Mouse (Mus musculus) neural tube, embryonic 14.5 days (tissue): ENCODE data around the gene Tubb1. TPM values are rescaled to one million over a fixed set of nuclear protein-coding genes. Genes with fewer than 3 reads are reported as not detected.

Source experiments
- polyA plus RNA-seq: library from polyadenylated mRNA; unstranded; fragments of >200 nt; fragmentation: Nextera tagmentation; extraction: Ambion mirVana; gene quantifications from 2 replicates; pipeline ENCODE4 v1.2.1, GENCODE M21; 2014

Tubb1 gene
- polyA plus RNA-seq, 1 experiment from 2014 or later: 0.19 TPM

Other genes starting within 250 kb of the Tubb1 start
- 1,718 and 1,785 TPM in 2 replicates for gene Gnas, start 166.4 kb upstream of the Tubb1 start, polyA plus RNA-seq
- gene Gm20721, start 104.0 kb upstream of the Tubb1 start, polyA plus RNA-seq: 10.0 and 11.8 TPM in 2 replicates
- gene Nelfcd, start 34.9 kb upstream of the Tubb1 start, polyA plus RNA-seq: 105 and 116 TPM in 2 replicates
- 58.2 and 79.7 TPM in 2 replicates for gene Ctsz, start 11.7 kb upstream of the Tubb1 start, polyA plus RNA-seq
- gene Atp5e, start 13.4 kb downstream of the Tubb1 start, polyA plus RNA-seq: 794 and 891 TPM in 2 replicates
- 111 and 112 TPM in 2 replicates for gene Prelid3b, start 22.4 kb downstream of the Tubb1 start, polyA plus RNA-seq
- gene Zfp831, start 192.8 kb downstream of the Tubb1 start, polyA plus RNA-seq: not detected in 2 replicates